ENCODE assay signal across 23 mouse cellular contexts in the genomic region with DNA sequence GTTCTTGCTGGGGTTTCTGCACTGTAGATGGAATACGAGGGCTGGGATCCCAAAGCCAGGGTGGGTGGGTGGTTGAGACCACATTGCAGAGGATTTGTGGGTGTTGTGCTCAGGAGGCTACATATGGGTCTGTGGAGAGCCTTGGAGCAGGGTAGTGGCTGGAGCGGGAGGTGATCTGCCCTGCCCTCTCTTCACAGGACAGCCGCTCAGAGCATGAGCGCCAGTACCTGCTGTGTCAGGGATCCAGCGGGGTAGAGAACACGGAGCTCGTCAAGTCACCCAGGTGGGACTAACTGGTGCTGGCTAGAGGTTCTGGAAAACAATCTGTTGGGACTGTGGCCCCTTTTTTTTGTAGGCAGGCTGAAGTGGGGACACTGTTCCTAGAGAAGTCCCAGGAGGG. TPM values are rescaled to one million over a fixed set of nuclear protein-coding genes. Genes with fewer than 3 reads are reported as not detected.
DNase-seq lines count a peak whose midpoint lies in the region; ATAC-seq and TF ChIP-seq lines count a peak whose summit lies in the region.
"Had no signal": no experiment of that assay in that cellular context is flagged by ENCODE, and none has a peak within 500 bp of the region (broad histone marks: within the 10 kb centered on the region; RNA-seq: fewer than 3 reads in every experiment).

No protein-coding gene starts in this region.

- peak overlapping the region; percentile 15 for H3K9ac ChIP-seq in liver, embryonic 12.5 days
- H3K9ac ChIP-seq in midbrain, embryonic 11.5 days (ENCODE audit: low read length), result no peak overlapping the region
- no peak overlapping the region for H3K9ac ChIP-seq in midbrain, embryonic 15.5 days
- H3K9ac ChIP-seq: embryonic facial prominence, embryonic 12.5 days; forebrain, embryonic 12.5 days; forebrain, embryonic 15.5 days; hindbrain, embryonic 12.5 days; hindbrain, embryonic 15.5 days had no signal

- H3K27me3 ChIP-seq in liver, embryonic 12.5 days (replicated peaks), result no peaks in the 10 kb centered on the region
- no peaks in the 10 kb centered on the region for H3K27me3 ChIP-seq in midbrain, embryonic 11.5 days (ENCODE audit: control insufficient read depth, insufficient read depth, low read length)
- no peaks in the 10 kb centered on the region for H3K27me3 ChIP-seq in midbrain, embryonic 15.5 days (replicated peaks)
- H3K27me3 ChIP-seq: embryonic facial prominence, embryonic 12.5 days; forebrain, embryonic 12.5 days; forebrain, embryonic 15.5 days; hindbrain, embryonic 12.5 days; hindbrain, embryonic 15.5 days had no signal

- no peak overlapping the region for H3K4me3 ChIP-seq in liver, embryonic 12.5 days
- no peak overlapping the region for H3K4me3 ChIP-seq in midbrain, embryonic 11.5 days (ENCODE audit: low read depth, low read length)
- no peak overlapping the region for H3K4me3 ChIP-seq in midbrain, embryonic 15.5 days
- H3K4me3 ChIP-seq in bone marrow, adult 2 months (replicated peaks; ENCODE audit: control insufficient read depth, low read depth, low read length), result no peak overlapping the region
- H3K4me3 ChIP-seq: embryonic facial prominence, embryonic 12.5 days; erythroblast, embryonic 14.5 days; forebrain, embryonic 12.5 days; forebrain, embryonic 15.5 days; heart, adult 2 months; heart, embryonic 10.5 days; hindbrain, embryonic 12.5 days; hindbrain, embryonic 15.5 days had no signal

- H3K4me1 ChIP-seq in liver, embryonic 12.5 days, result peaks cover 20% of the 10 kb centered on the region
- H3K4me1 ChIP-seq in midbrain, embryonic 11.5 days (ENCODE audit: control insufficient read depth, insufficient read depth, low read length), result no peaks in the 10 kb centered on the region
- no peaks in the 10 kb centered on the region for H3K4me1 ChIP-seq in midbrain, embryonic 15.5 days
- H3K4me1 ChIP-seq in bone marrow, adult 2 months (ENCODE audit: control insufficient read depth, insufficient read depth, low read length), result no peaks in the 10 kb centered on the region
- H3K4me1 ChIP-seq: embryonic facial prominence, embryonic 12.5 days; forebrain, embryonic 12.5 days; forebrain, embryonic 15.5 days; hindbrain, embryonic 12.5 days; hindbrain, embryonic 15.5 days had no signal

- ATAC-seq in liver, embryonic 12.5 days, result peak; percentile 26; the same call in 1 of the 2 replicates
- 0 out of 2 replicates have a peak, but pooled peaks have one; percentile 9 for ATAC-seq in midbrain, embryonic 11.5 days (ENCODE audit: low FRiP score)
- no peak for ATAC-seq in midbrain, embryonic 15.5 days (replicated peaks)
- ATAC-seq: activated CD4-positive, CD25-positive, alpha-beta regulatory T cell, adult 4 months; CD4-positive, CD25-positive, alpha-beta regulatory T cell, adult 4 months; forebrain, embryonic 15.5 days had no signal

- TF ChIP-seq POLR2A in bone marrow, adult 2 months (IDR thresholded peaks at IDR 0.05; ENCODE audit: borderline replicate concordance, control insufficient read depth, low read depth, low read length), result no peak

- 0 out of 2 replicates have a peak overlapping the region, but pooled peaks have one; percentile 3 for H3K4me2 ChIP-seq in liver, embryonic 12.5 days
- no peak overlapping the region for H3K4me2 ChIP-seq in midbrain, embryonic 11.5 days
- H3K4me2 ChIP-seq in midbrain, embryonic 15.5 days, result no peak overlapping the region
- H3K4me2 ChIP-seq: embryonic facial prominence, embryonic 12.5 days; forebrain, embryonic 12.5 days; forebrain, embryonic 15.5 days; hindbrain, embryonic 12.5 days; hindbrain, embryonic 15.5 days had no signal

- no peak for TF ChIP-seq CTCF in bone marrow, adult 2 months (IDR thresholded peaks at IDR 0.05; ENCODE audit: control insufficient read depth, insufficient read depth, low read length)

- no peaks in the 10 kb centered on the region for H3K9me3 ChIP-seq in liver, embryonic 12.5 days (replicated peaks)
- no peaks in the 10 kb centered on the region for H3K9me3 ChIP-seq in midbrain, embryonic 11.5 days (ENCODE audit: control insufficient read depth, low read length)
- H3K9me3 ChIP-seq in midbrain, embryonic 15.5 days, result no peaks in the 10 kb centered on the region
- H3K9me3 ChIP-seq: embryonic facial prominence, embryonic 12.5 days; forebrain, embryonic 12.5 days; forebrain, embryonic 15.5 days; heart, embryonic 10.5 days; hindbrain, embryonic 12.5 days; hindbrain, embryonic 15.5 days had no signal

- 83% methylated on average over 7 of the region's 7 CpGs for WGBS in liver, embryonic 12.5 days (ENCODE audit: insufficient replicate concordance)
- WGBS in midbrain, embryonic 11.5 days, result 90% methylated on average over 7 of the region's 7 CpGs
- WGBS in midbrain, embryonic 15.5 days, result 95% methylated on average over 7 of the region's 7 CpGs
- 95% methylated on average over 7 of the region's 7 CpGs for WGBS in bone marrow, adult 2 months

- peaks cover 98% of the 10 kb centered on the region for H3K36me3 ChIP-seq in liver, embryonic 12.5 days
- peaks cover 16% of the 10 kb centered on the region for H3K36me3 ChIP-seq in midbrain, embryonic 11.5 days (ENCODE audit: control insufficient read depth, insufficient read depth, low read length)
- peaks cover 62% of the 10 kb centered on the region for H3K36me3 ChIP-seq in midbrain, embryonic 15.5 days (replicated peaks)

- H3K27ac ChIP-seq in liver, embryonic 12.5 days, result peak overlapping the region; percentile 54
- no peak overlapping the region for H3K27ac ChIP-seq in midbrain, embryonic 11.5 days (ENCODE audit: low read depth, low read length)
- no peak overlapping the region for H3K27ac ChIP-seq in midbrain, embryonic 15.5 days
- peak overlapping the region; percentile 5; the same call in 1 of the 2 replicates for H3K27ac ChIP-seq in bone marrow, adult 2 months (ENCODE audit: control insufficient read depth, insufficient read depth, low read depth, low read length, poor library complexity)
- H3K27ac ChIP-seq: embryonic facial prominence, embryonic 12.5 days; forebrain, embryonic 12.5 days; forebrain, embryonic 15.5 days; heart, adult 2 months; heart, embryonic 10.5 days; hindbrain, embryonic 12.5 days; hindbrain, embryonic 15.5 days had no signal

- DNase-seq in liver, result no peak
- DNase-seq in midbrain, embryonic 11.5 days (ENCODE audit: low spot score, missing footprints), result no peak
- no peak for DNase-seq in thymus, postnatal 10 days (ENCODE audit: low spot score in 2 of 2)
- DNase-seq: adrenal gland, adult 8-10 months; adrenal gland, postnatal 25 days; cerebellum, adult 18-20 months; cerebellum, adult 9-10 months; cerebellum, postnatal 14 days; gastrocnemius, postnatal 25 days; heart, adult 2 months had no signal

RNA-seq across cellular contexts. Expression of a gene that starts 15.6 kb away (rescaled TPM):
- polyA plus RNA-seq in liver, embryonic 12.5 days (2016; fragmentation: Nextera tagmentation; extraction: Ambion mirVana), result 27.4 and 27.9 TPM in 2 replicates
- 19.0 and 19.9 TPM in 2 replicates for polyA plus RNA-seq in midbrain, embryonic 11.5 days (2014; fragmentation: Nextera tagmentation; extraction: Ambion mirVana)
- 25.5 and 28.1 TPM in 2 replicates for polyA plus RNA-seq in midbrain, embryonic 15.5 days (2015; fragmentation: Nextera tagmentation; extraction: Ambion mirVana)
- polyA plus RNA-seq in bone marrow, adult 2 months (2011; ENCODE audit: insufficient read depth, insufficient read length, low replicate concordance, missing spikeins), result 6.5 and 14.2 TPM in 2 replicates

RNA-seq across cellular contexts. Expression of a gene that starts 49.0 kb away (rescaled TPM):
- polyA plus RNA-seq in liver, embryonic 12.5 days (2016; fragmentation: Nextera tagmentation; extraction: Ambion mirVana), result 39.3 and 40.8 TPM in 2 replicates
- 17.6 and 18.0 TPM in 2 replicates for polyA plus RNA-seq in midbrain, embryonic 11.5 days (2014; fragmentation: Nextera tagmentation; extraction: Ambion mirVana)
- polyA plus RNA-seq in midbrain, embryonic 15.5 days (2015; fragmentation: Nextera tagmentation; extraction: Ambion mirVana), result 14.7 and 15.0 TPM in 2 replicates
- polyA plus RNA-seq in bone marrow, adult 2 months (2011; ENCODE audit: insufficient read depth, insufficient read length, low replicate concordance, missing spikeins), result 104 and 196 TPM in 2 replicates

RNA-seq across cellular contexts. Expression of a gene that starts 49.2 kb away (rescaled TPM):
- polyA plus RNA-seq in liver, embryonic 12.5 days (2016; fragmentation: Nextera tagmentation; extraction: Ambion mirVana), result 0.18 TPM in 1 of 2 replicates, not detected in the other
- polyA plus RNA-seq in midbrain, embryonic 11.5 days (2014; fragmentation: Nextera tagmentation; extraction: Ambion mirVana), result 0.19 and 0.29 TPM in 2 replicates
- polyA plus RNA-seq in midbrain, embryonic 15.5 days (2015; fragmentation: Nextera tagmentation; extraction: Ambion mirVana), result 0.18 and 0.49 TPM in 2 replicates
- not detected in 2 replicates for polyA plus RNA-seq in bone marrow, adult 2 months (2011; ENCODE audit: insufficient read depth, insufficient read length, low replicate concordance, missing spikeins)
- polyA plus RNA-seq: activated CD4-positive, CD25-positive, alpha-beta regulatory T cell, adult 4 months; C2C12; CD4-positive, CD25-positive, alpha-beta regulatory T cell, adult 4 months; embryonic facial prominence, embryonic 12.5 days; erythroblast, embryonic 14.5 days; hindbrain, embryonic 12.5 days had no signal

Comparison
In these comparisons a context has a peak if more than half of its experiments do, and no peak if none do; other contexts are left out.
1. H3K27ac ChIP-seq: peak in liver, embryonic 12.5 days (single experiment) and bone marrow, adult 2 months (single experiment); none in midbrain, embryonic 11.5 days (single experiment) and midbrain, embryonic 15.5 days (single experiment).